8 mouse cellular contexts compared by ENCODE assay signal in genomic region chr6:146079261-146079660, GRCm38 (mm10).
DNase-seq lines count a peak whose midpoint lies in the region; ATAC-seq and TF ChIP-seq lines count a peak whose summit lies in the region.

No protein-coding gene starts in this region.

- H3K4me1 ChIP-seq in ES-E14 (ENCODE audit: control insufficient read depth in 2 of 2, insufficient read depth in 2 of 2, low read length in 2 of 2, poor library complexity in 1 of 2): no peaks in the 10 kb centered on the region
- H3K4me1 ChIP-seq in heart, embryonic 12.5 days (replicated peaks): peaks cover 23% of the 10 kb centered on the region

- ATAC-seq in erythroblast, adult 5-6 weeks (replicated peaks; ENCODE audit: low FRiP score, poor library complexity, severe bottlenecking): peak; percentile 76
- no peak for ATAC-seq in heart, embryonic 12.5 days (ENCODE audit: insufficient number of reproducible peaks, low FRiP score)
- no peak for ATAC-seq in inflammation-experienced regulatory T-cells, adult 6 months

- H3K4me3 ChIP-seq in ES-E14 (ENCODE audit: insufficient read depth in 1 of 2, low read depth in 1 of 2, low read length in 2 of 2, poor library complexity in 1 of 2, severe bottlenecking in 1 of 2): no peak overlapping the region
- no peak overlapping the region for H3K4me3 ChIP-seq in heart, embryonic 12.5 days

- WGBS in heart, embryonic 12.5 days: 46% methylated on average over 5 of the region's 5 CpGs

- H3K9me3 ChIP-seq in ES-E14 (ENCODE audit: control insufficient read depth, insufficient read depth, low read depth, low read length): no peaks in the 10 kb centered on the region
- peaks cover 10% of the 10 kb centered on the region for H3K9me3 ChIP-seq in heart, embryonic 12.5 days (replicated peaks)

- H3K36me3 ChIP-seq in ES-E14 (ENCODE audit: control insufficient read depth, insufficient read depth, low read length, poor library complexity, severe bottlenecking): no peaks in the 10 kb centered on the region
- no peaks in the 10 kb centered on the region for H3K36me3 ChIP-seq in heart, embryonic 12.5 days

- in situ Hi-C loops in ES-E14 (cut with MboI; ENCODE audit: low sequenced_read_pairs in 2 of 2, unreplicated experiment in 2 of 2): no loop called here

- H3K9ac ChIP-seq in ES-E14 (ENCODE audit: insufficient read depth, low read depth, low read length, poor library complexity, severe bottlenecking): no peak overlapping the region
- no peak overlapping the region for H3K9ac ChIP-seq in heart, embryonic 12.5 days

- H3K27ac ChIP-seq in ES-E14 (ENCODE audit: insufficient read depth, low read depth, low read length, poor library complexity, severe bottlenecking): no peak overlapping the region
- peak overlapping the region; percentile 86 for H3K27ac ChIP-seq in heart, embryonic 12.5 days (ENCODE audit: poor library complexity, severe bottlenecking)

- peak; percentile 73 for DNase-seq in ES-E14 (ENCODE audit: low read depth, low spot score)
- DNase-seq in adrenal gland, postnatal 4 days (ENCODE audit: low spot score in 2 of 2): peak; percentile 49 to 58
- DNase-seq in layer of hippocampus, adult 8-10 months (ENCODE audit: low spot score in 2 of 2): peak; percentile 54 to 77
- peak; percentile 86 for DNase-seq in lung, postnatal 14 days
- peak; percentile 46 for DNase-seq in right cerebral cortex, postnatal 25 days

- no peak overlapping the region for H3K4me2 ChIP-seq in heart, embryonic 12.5 days

- no peaks in the 10 kb centered on the region for H3K27me3 ChIP-seq in heart, embryonic 12.5 days (replicated peaks)

TF ChIP-seq in ES-E14, 5 proteins besides CTCF, POLR2A, EP300 and RAD21:
- no peak for TF ChIP-seq ZC3H11A (IDR thresholded peaks at IDR 0.05; ENCODE audit: borderline replicate concordance, low read depth, low read length)
- TF ChIP-seq ZNF384 (IDR thresholded peaks at IDR 0.05; ENCODE audit: low read depth, low read length): no peak
- TF ChIP-seq MAFK (IDR thresholded peaks at IDR 0.05; ENCODE audit: insufficient read depth, low read depth, low read length): no peak
- no peak for TF ChIP-seq HCFC1 (IDR thresholded peaks at IDR 0.05; ENCODE audit: borderline replicate concordance, insufficient read depth, low read length)
- no peak for TF ChIP-seq CHD2 (IDR thresholded peaks at IDR 0.05; ENCODE audit: low read depth, low read length)
